Mouse (Mus musculus): ENCODE measurements around the gene Arl4a. TPM values are rescaled to one million over a fixed set of nuclear protein-coding genes. Genes with fewer than 3 reads are reported as not detected.

Gene Arl4a
- polyA plus RNA-seq, 1 experiment from 2014 or later, result 39.8 TPM

- no peak overlapping the region for H3K9ac ChIP-seq (ENCODE audit: low read length)
- H3K27me3 ChIP-seq (ENCODE audit: control insufficient read depth, insufficient read depth, low read length), result no peaks in the 10 kb centered on the region
- H3K4me3 ChIP-seq (ENCODE audit: control insufficient read depth in 1 of 2, insufficient read depth in 1 of 2, low read depth in 1 of 2, low read length in 2 of 2), result no peak overlapping the region
- H3K9me3 ChIP-seq (ENCODE audit: control insufficient read depth, low read length), result no peaks in the 10 kb centered on the region
- no peak for ATAC-seq (ENCODE audit: insufficient number of reproducible peaks, insufficient read depth, low FRiP score, low read depth)
- H3K36me3 ChIP-seq (ENCODE audit: control insufficient read depth, insufficient read depth, low read length), result no peaks in the 10 kb centered on the region
- WGBS, result 85% methylated on average over 2 of the region's 2 CpGs
- peaks cover 0 to 3% of the 10 kb centered on the region in 2 experiments; a peak in 1 of 4 replicates for H3K4me1 ChIP-seq (ENCODE audit: control insufficient read depth in 2 of 2, insufficient read depth in 2 of 2, low read length in 2 of 2)
- H3K4me2 ChIP-seq (ENCODE audit: low read length), result no peak overlapping the region
- no peak overlapping the region for H3K27ac ChIP-seq (replicated peaks in 1 of 2; ENCODE audit: control insufficient read depth in 1 of 2, insufficient read depth in 1 of 2, low read depth in 2 of 2, low read length in 2 of 2)
Observed at GRCm38 (mm10) chr12:39976426-39976825, 61.4 kb downstream of the Arl4a start.

GRCm38 (mm10) chr12:39975829-39976340, 61.9 kb downstream of the Arl4a start:
- ATAC-seq (ENCODE audit: insufficient number of reproducible peaks, insufficient read depth, low FRiP score, low read depth), result no peak
- 68% methylated on average over 9 of the region's 9 CpGs for WGBS

GRCm38 (mm10) chr12:39974977-39975583, 62.7 kb downstream of the Arl4a start:
- no peaks in the 10 kb centered on the region for H3K9me3 ChIP-seq (ENCODE audit: control insufficient read depth, low read length)
- no peak for ATAC-seq (ENCODE audit: insufficient number of reproducible peaks, insufficient read depth, low FRiP score, low read depth)
- WGBS, result 73% methylated on average over 4 of the region's 4 CpGs
- peaks cover 0 to 3% of the 10 kb centered on the region in 2 experiments; a peak in 1 of 4 replicates for H3K4me1 ChIP-seq (ENCODE audit: control insufficient read depth in 2 of 2, insufficient read depth in 2 of 2, low read length in 2 of 2)
- no peak overlapping the region for H3K9ac ChIP-seq (ENCODE audit: low read length)
- no peak overlapping the region for H3K27ac ChIP-seq (replicated peaks in 1 of 2; ENCODE audit: control insufficient read depth in 1 of 2, insufficient read depth in 1 of 2, low read depth in 2 of 2, low read length in 2 of 2)
- no peaks in the 10 kb centered on the region for H3K36me3 ChIP-seq (ENCODE audit: control insufficient read depth, insufficient read depth, low read length)
- no peak overlapping the region for H3K4me3 ChIP-seq (ENCODE audit: control insufficient read depth in 1 of 2, insufficient read depth in 1 of 2, low read depth in 1 of 2, low read length in 2 of 2)
- no peaks in the 10 kb centered on the region for H3K27me3 ChIP-seq (ENCODE audit: control insufficient read depth, insufficient read depth, low read length)
- H3K4me2 ChIP-seq (ENCODE audit: low read length), result no peak overlapping the region

More at GRCm38 (mm10) chr12:39975829-39976340, 61.9 kb downstream of the Arl4a start:
- Histone ChIP-seq H3K9ac (ENCODE audit: low read length) (no peak overlapping the region), H3K27ac (replicated peaks in 1 of 2; ENCODE audit: control insufficient read depth in 1 of 2, insufficient read depth in 1 of 2, low read depth in 2 of 2, low read length in 2 of 2) (no peak overlapping the region), H3K4me2 (ENCODE audit: low read length) (no peak overlapping the region), H3K4me3 (ENCODE audit: control insufficient read depth in 1 of 2, insufficient read depth in 1 of 2, low read depth in 1 of 2, low read length in 2 of 2) (no peak overlapping the region), H3K36me3 (ENCODE audit: control insufficient read depth, insufficient read depth, low read length) (no peaks in the 10 kb centered on the region), H3K4me1 (ENCODE audit: control insufficient read depth in 2 of 2, insufficient read depth in 2 of 2, low read length in 2 of 2) (peaks cover 0 to 3% of the 10 kb centered on the region in 2 experiments; a peak in 1 of 4 replicates), H3K9me3 (ENCODE audit: control insufficient read depth, low read length) (no peaks in the 10 kb centered on the region), H3K27me3 (ENCODE audit: control insufficient read depth, insufficient read depth, low read length) (no peaks in the 10 kb centered on the region)

- H3K4me3 ChIP-seq (ENCODE audit: control insufficient read depth in 1 of 2, insufficient read depth in 1 of 2, low read depth in 1 of 2, low read length in 2 of 2), result no peak overlapping the region
- no peak for ATAC-seq (ENCODE audit: insufficient number of reproducible peaks, insufficient read depth, low FRiP score, low read depth)
- no peaks in the 10 kb centered on the region for H3K9me3 ChIP-seq (ENCODE audit: control insufficient read depth, low read length)
- H3K9ac ChIP-seq (ENCODE audit: low read length), result no peak overlapping the region
- H3K4me1 ChIP-seq (ENCODE audit: control insufficient read depth in 2 of 2, insufficient read depth in 2 of 2, low read length in 2 of 2), result peaks cover 0 to 3% of the 10 kb centered on the region in 2 experiments; a peak in 1 of 4 replicates
- no peak overlapping the region for H3K4me2 ChIP-seq (ENCODE audit: low read length)
- H3K27ac ChIP-seq (replicated peaks in 1 of 2; ENCODE audit: control insufficient read depth in 1 of 2, insufficient read depth in 1 of 2, low read depth in 2 of 2, low read length in 2 of 2), result no peak overlapping the region
- H3K27me3 ChIP-seq (ENCODE audit: control insufficient read depth, insufficient read depth, low read length), result no peaks in the 10 kb centered on the region
- 87% methylated on average over 1 of the region's 1 CpGs for WGBS
- H3K36me3 ChIP-seq (ENCODE audit: control insufficient read depth, insufficient read depth, low read length), result no peaks in the 10 kb centered on the region
Observed at GRCm38 (mm10) chr12:39974273-39974672, 63.6 kb downstream of the Arl4a start.

GRCm38 (mm10) chr12:39969500-39969899, 68.3 kb downstream of the Arl4a start:
- Histone ChIP-seq H3K36me3 (ENCODE audit: control insufficient read depth, insufficient read depth, low read length) (no peaks in the 10 kb centered on the region), H3K27ac (replicated peaks in 1 of 2; ENCODE audit: control insufficient read depth in 1 of 2, insufficient read depth in 1 of 2, low read depth in 2 of 2, low read length in 2 of 2) (no peak overlapping the region), H3K4me3 (ENCODE audit: control insufficient read depth in 1 of 2, insufficient read depth in 1 of 2, low read depth in 1 of 2, low read length in 2 of 2) (no peak overlapping the region), H3K9me3 (ENCODE audit: control insufficient read depth, low read length) (no peaks in the 10 kb centered on the region), H3K4me2 (ENCODE audit: low read length) (no peak overlapping the region), H3K9ac (ENCODE audit: low read length) (no peak overlapping the region), H3K4me1 (ENCODE audit: control insufficient read depth in 2 of 2, insufficient read depth in 2 of 2, low read length in 2 of 2) (no peaks in the 10 kb centered on the region), H3K27me3 (ENCODE audit: control insufficient read depth, insufficient read depth, low read length) (no peaks in the 10 kb centered on the region)
- ATAC-seq (ENCODE audit: insufficient number of reproducible peaks, insufficient read depth, low FRiP score, low read depth), result no peak

- no peak overlapping the region for H3K9ac ChIP-seq (ENCODE audit: low read length)
- H3K27me3 ChIP-seq (ENCODE audit: control insufficient read depth, insufficient read depth, low read length), result no peaks in the 10 kb centered on the region
- no peaks in the 10 kb centered on the region for H3K4me1 ChIP-seq (ENCODE audit: control insufficient read depth in 2 of 2, insufficient read depth in 2 of 2, low read length in 2 of 2)
- no peak overlapping the region for H3K4me2 ChIP-seq (ENCODE audit: low read length)
- no peak for ATAC-seq (ENCODE audit: insufficient number of reproducible peaks, insufficient read depth, low FRiP score, low read depth)
- no peak overlapping the region for H3K4me3 ChIP-seq (ENCODE audit: control insufficient read depth in 1 of 2, insufficient read depth in 1 of 2, low read depth in 1 of 2, low read length in 2 of 2)
- H3K27ac ChIP-seq (replicated peaks in 1 of 2; ENCODE audit: control insufficient read depth in 1 of 2, insufficient read depth in 1 of 2, low read depth in 2 of 2, low read length in 2 of 2), result no peak overlapping the region
- H3K36me3 ChIP-seq (ENCODE audit: control insufficient read depth, insufficient read depth, low read length), result no peaks in the 10 kb centered on the region
- H3K9me3 ChIP-seq (ENCODE audit: control insufficient read depth, low read length), result no peaks in the 10 kb centered on the region
- 83% methylated on average over 3 of the region's 3 CpGs for whole genome bisulfite sequencing
Observed at GRCm38 (mm10) chr12:39968109-39968508, 69.7 kb downstream of the Arl4a start.

GRCm38 (mm10) chr12:39959166-39959565, 78.7 kb downstream of the Arl4a start:
- Histone ChIP-seq H3K36me3 (ENCODE audit: control insufficient read depth, insufficient read depth, low read length) (no peaks in the 10 kb centered on the region), H3K4me3 (ENCODE audit: control insufficient read depth in 1 of 2, insufficient read depth in 1 of 2, low read depth in 1 of 2, low read length in 2 of 2) (no peak overlapping the region), H3K27me3 (ENCODE audit: control insufficient read depth, insufficient read depth, low read length) (no peaks in the 10 kb centered on the region), H3K9me3 (ENCODE audit: control insufficient read depth, low read length) (no peaks in the 10 kb centered on the region), H3K27ac (replicated peaks in 1 of 2; ENCODE audit: control insufficient read depth in 1 of 2, insufficient read depth in 1 of 2, low read depth in 2 of 2, low read length in 2 of 2) (no peak overlapping the region), H3K4me2 (ENCODE audit: low read length) (no peak overlapping the region), H3K4me1 (ENCODE audit: control insufficient read depth in 2 of 2, insufficient read depth in 2 of 2, low read length in 2 of 2) (peaks cover 3 to 9% of the 10 kb centered on the region in 2 experiments; a peak in 3 of 4 replicates), H3K9ac (ENCODE audit: low read length) (no peak overlapping the region)
- WGBS, result 83% methylated on average over 8 of the region's 8 CpGs
- ATAC-seq (ENCODE audit: insufficient number of reproducible peaks, insufficient read depth, low FRiP score, low read depth), result no peak

Data from heart, embryonic 14.5 days (tissue).